Mouse (Mus musculus): ENCODE data around the gene Plekha1. TPM values are rescaled to one million over a fixed set of nuclear protein-coding genes. Genes with fewer than 3 reads are reported as not detected.

The Plekha1 gene
- polyA plus RNA-seq (2012; rRNA removed): 110 and 111 TPM in 2 replicates

- peak within 1 kb of the TSS; percentile 96 for H3K27ac ChIP-seq (ENCODE audit: insufficient read depth, low read length)
- peak within 1 kb of the TSS; percentile 77 for H3K4me3 ChIP-seq (ENCODE audit: insufficient read depth, low read length)
- TF ChIP-seq POLR2A (IDR thresholded peaks at IDR 0.05; ENCODE audit: extremely low read depth, insufficient read depth, low read length) (peak; percentile 71), CTCF (IDR thresholded peaks at IDR 0.05; ENCODE audit: extremely low read depth, insufficient read depth, low read length) (no peak)
- peaks cover 2% of the 10 kb centered on the region; the same call in 1 of the 2 replicates for H3K4me1 ChIP-seq (ENCODE audit: control insufficient read depth, insufficient read depth, low read length)
Measured at GRCm38 (mm10) chr7:130865613-130866591, at the start of gene Plekha1. Plekha1 (plus strand) TSS chr7:130865756.

- TF ChIP-seq CTCF (IDR thresholded peaks at IDR 0.05; ENCODE audit: extremely low read depth, insufficient read depth, low read length) (no peak), POLR2A (IDR thresholded peaks at IDR 0.05; ENCODE audit: extremely low read depth, insufficient read depth, low read length) (no peak)
- peaks cover 2% of the 10 kb centered on the region; the same call in 1 of the 2 replicates for H3K4me1 ChIP-seq (ENCODE audit: control insufficient read depth, insufficient read depth, low read length)
- no peak overlapping the region for H3K4me3 ChIP-seq (ENCODE audit: insufficient read depth, low read length)
- no peak overlapping the region for H3K27ac ChIP-seq (ENCODE audit: insufficient read depth, low read length)
Measured at GRCm38 (mm10) chr7:130816243-130816642, 49.3 kb upstream of the Plekha1 start.

DNA sequence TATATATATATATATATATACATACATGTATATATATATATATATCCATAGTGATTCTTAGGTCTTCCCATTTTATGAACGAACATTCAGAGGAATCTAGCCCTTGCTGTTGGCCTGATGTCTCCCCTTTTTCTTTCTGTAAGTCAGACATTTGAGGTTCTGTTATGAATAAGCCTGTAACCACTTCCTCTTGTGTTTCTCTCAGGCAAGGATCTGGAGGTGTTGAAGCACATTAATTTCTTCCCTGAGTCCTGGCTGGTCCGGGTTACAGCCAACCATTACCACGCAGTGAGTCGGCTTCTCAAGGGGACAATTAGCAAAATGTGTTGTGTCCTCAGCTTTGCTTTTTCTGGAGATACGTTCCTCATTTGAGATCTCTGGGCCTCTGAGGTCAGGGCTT, 46.7 kb upstream of the Plekha1 start:
- peaks cover 2% of the 10 kb centered on the region; the same call in 1 of the 2 replicates for H3K4me1 ChIP-seq (ENCODE audit: control insufficient read depth, insufficient read depth, low read length)
- H3K4me3 ChIP-seq (ENCODE audit: insufficient read depth, low read length): no peak overlapping the region
- TF ChIP-seq CTCF (IDR thresholded peaks at IDR 0.05; ENCODE audit: extremely low read depth, insufficient read depth, low read length) (no peak), POLR2A (IDR thresholded peaks at IDR 0.05; ENCODE audit: extremely low read depth, insufficient read depth, low read length) (no peak)
- H3K27ac ChIP-seq (ENCODE audit: insufficient read depth, low read length): 0 out of 2 replicates have a peak overlapping the region, but pooled peaks have one; percentile 42

GRCm38 (mm10) chr7:130819624-130820023, 45.9 kb upstream of the Plekha1 start:
- H3K4me3 ChIP-seq (ENCODE audit: insufficient read depth, low read length): no peak overlapping the region
- H3K27ac ChIP-seq (ENCODE audit: insufficient read depth, low read length): peak overlapping the region; percentile 7; the same call in 1 of the 2 replicates
- peaks cover 2% of the 10 kb centered on the region; the same call in 1 of the 2 replicates for H3K4me1 ChIP-seq (ENCODE audit: control insufficient read depth, insufficient read depth, low read length)
- TF ChIP-seq CTCF (IDR thresholded peaks at IDR 0.05; ENCODE audit: extremely low read depth, insufficient read depth, low read length) (no peak), POLR2A (IDR thresholded peaks at IDR 0.05; ENCODE audit: extremely low read depth, insufficient read depth, low read length) (no peak)

DNA sequence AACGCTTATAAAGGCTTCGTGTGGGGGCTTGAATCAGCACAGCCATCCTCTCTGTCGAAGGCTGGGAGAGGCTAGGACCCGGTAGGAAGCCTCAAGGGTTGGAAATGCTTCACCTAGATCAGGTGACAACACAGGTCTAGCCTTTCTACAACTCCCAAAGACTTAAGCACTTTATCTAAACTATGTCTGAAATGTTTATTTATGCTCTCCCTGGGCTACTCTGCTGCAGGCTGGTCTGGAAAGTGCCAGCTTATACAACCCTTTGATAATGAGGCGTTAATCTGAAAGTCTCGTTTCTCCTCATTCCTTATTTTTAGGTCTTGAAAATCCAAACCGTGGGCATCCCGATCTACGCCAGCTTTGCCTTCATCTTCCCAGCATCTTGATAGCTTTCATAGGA, 41.6 kb upstream of the Plekha1 start:
- Histone ChIP-seq H3K4me1 (ENCODE audit: control insufficient read depth, insufficient read depth, low read length) (peaks cover under 1% of the 10 kb centered on the region; the same call in 1 of the 2 replicates), H3K4me3 (ENCODE audit: insufficient read depth, low read length) (no peak overlapping the region)

GRCm38 (mm10) chr7:130826343-130826742, 39.2 kb upstream of the Plekha1 start:
- no peak overlapping the region for H3K4me3 ChIP-seq (ENCODE audit: insufficient read depth, low read length)
- no peaks in the 10 kb centered on the region for H3K4me1 ChIP-seq (ENCODE audit: control insufficient read depth, insufficient read depth, low read length)
- no peak for TF ChIP-seq POLR2A (IDR thresholded peaks at IDR 0.05; ENCODE audit: extremely low read depth, insufficient read depth, low read length)
- TF ChIP-seq CTCF (IDR thresholded peaks at IDR 0.05; ENCODE audit: extremely low read depth, insufficient read depth, low read length): no peak
- no peak overlapping the region for H3K27ac ChIP-seq (ENCODE audit: insufficient read depth, low read length)

More for the DNA sequence above, 41.6 kb upstream of the Plekha1 start:
- TF ChIP-seq CTCF (IDR thresholded peaks at IDR 0.05; ENCODE audit: extremely low read depth, insufficient read depth, low read length) (no peak), POLR2A (IDR thresholded peaks at IDR 0.05; ENCODE audit: extremely low read depth, insufficient read depth, low read length) (no peak)
- no peak overlapping the region for H3K27ac ChIP-seq (ENCODE audit: insufficient read depth, low read length)

DNA sequence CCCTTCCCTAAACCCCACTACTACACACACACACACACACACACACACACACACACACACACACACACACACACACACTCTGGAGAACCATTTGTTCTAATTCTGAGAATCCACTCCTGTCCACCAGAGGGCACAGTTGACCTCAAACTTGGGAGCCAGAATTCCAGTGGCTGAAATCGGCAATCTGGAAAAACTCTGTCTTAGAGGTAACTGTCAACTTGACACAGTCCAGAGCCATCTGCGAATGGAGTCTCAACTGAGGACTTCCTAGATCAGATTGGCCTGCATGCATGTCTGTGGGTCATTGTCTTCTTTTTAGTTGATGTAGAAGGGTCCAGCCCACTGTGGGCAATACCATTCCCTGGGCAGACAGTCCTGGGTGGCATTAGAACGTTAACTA, 38.1 kb upstream of the Plekha1 start:
- H3K4me1 ChIP-seq (ENCODE audit: control insufficient read depth, insufficient read depth, low read length): no peaks in the 10 kb centered on the region
- TF ChIP-seq POLR2A (IDR thresholded peaks at IDR 0.05; ENCODE audit: extremely low read depth, insufficient read depth, low read length) (no peak), CTCF (IDR thresholded peaks at IDR 0.05; ENCODE audit: extremely low read depth, insufficient read depth, low read length) (peak; percentile 74)

GRCm38 (mm10) chr7:130827844-130828403, 37.6 kb upstream of the Plekha1 start:
- no peak for TF ChIP-seq POLR2A (IDR thresholded peaks at IDR 0.05; ENCODE audit: extremely low read depth, insufficient read depth, low read length)
- TF ChIP-seq CTCF (IDR thresholded peaks at IDR 0.05; ENCODE audit: extremely low read depth, insufficient read depth, low read length): no peak
- H3K4me1 ChIP-seq (ENCODE audit: control insufficient read depth, insufficient read depth, low read length): no peaks in the 10 kb centered on the region
- no peak overlapping the region for H3K4me3 ChIP-seq (ENCODE audit: insufficient read depth, low read length)
- H3K27ac ChIP-seq (ENCODE audit: insufficient read depth, low read length): no peak overlapping the region

More for the DNA sequence above, 38.1 kb upstream of the Plekha1 start:
- H3K27ac ChIP-seq (ENCODE audit: insufficient read depth, low read length): no peak overlapping the region
- H3K4me3 ChIP-seq (ENCODE audit: insufficient read depth, low read length): no peak overlapping the region

GRCm38 (mm10) chr7:130828475-130828874, 37.1 kb upstream of the Plekha1 start:
- H3K4me3 ChIP-seq (ENCODE audit: insufficient read depth, low read length): no peak overlapping the region
- H3K4me1 ChIP-seq (ENCODE audit: control insufficient read depth, insufficient read depth, low read length): no peaks in the 10 kb centered on the region
- H3K27ac ChIP-seq (ENCODE audit: insufficient read depth, low read length): no peak overlapping the region
- TF ChIP-seq CTCF (IDR thresholded peaks at IDR 0.05; ENCODE audit: extremely low read depth, insufficient read depth, low read length): no peak
- no peak for TF ChIP-seq POLR2A (IDR thresholded peaks at IDR 0.05; ENCODE audit: extremely low read depth, insufficient read depth, low read length)
